Mouse (Mus musculus): ENCODE results near the gene Ceacam1. TPM values are rescaled to one million over a fixed set of nuclear protein-coding genes. Genes with fewer than 3 reads are reported as not detected.
"Not testable (repeated sequence)": the region's sequence is repeated elsewhere in the genome, so short reads cannot be mapped to it uniquely, and the experiment has no call there.

The Ceacam1 gene
- total RNA-seq, 2 experiments from 2014 or later: 4.1 to 5.2 TPM

- DNase-seq: no peak
These were observed 37.2 kb downstream of the Ceacam1 start for GRCm38 (mm10) chr7:25439978-25440815.

GRCm38 (mm10) chr7:25439124-25439822 is 38.1 kb downstream of the Ceacam1 start:
- no peak for DNase-seq

GRCm38 (mm10) chr7:25436704-25437103 is 40.7 kb downstream of the Ceacam1 start:
- no peak for DNase-seq

GRCm38 (mm10) chr7:25436226-25436625 is 41.2 kb downstream of the Ceacam1 start:
- DNase-seq: peak; percentile 33

GRCm38 (mm10) chr7:25435546-25435851 is 41.9 kb downstream of the Ceacam1 start:
- no peak for DNase-seq

- DNase-seq: no peak
These were observed 42.5 kb downstream of the Ceacam1 start for GRCm38 (mm10) chr7:25434654-25435545.

- no peak for DNase-seq
These were observed 43.4 kb downstream of the Ceacam1 start for GRCm38 (mm10) chr7:25433781-25434560.

- DNase-seq: peak; percentile 12
These were observed 44.3 kb downstream of the Ceacam1 start for GRCm38 (mm10) chr7:25433007-25433541.

GRCm38 (mm10) chr7:25432381-25432780 is 45.0 kb downstream of the Ceacam1 start:
- DNase-seq: no peak

GRCm38 (mm10) chr7:25429886-25430784 is 47.3 kb downstream of the Ceacam1 start:
- DNase-seq: no peak

GRCm38 (mm10) chr7:25428321-25428720 is 49.1 kb downstream of the Ceacam1 start:
- no peak for DNase-seq

GRCm38 (mm10) chr7:25427144-25427543 is 50.3 kb downstream of the Ceacam1 start:
- no peak for DNase-seq

- DNase-seq: not testable (repeated sequence)
These were observed 51.0 kb downstream of the Ceacam1 start for GRCm38 (mm10) chr7:25426380-25426779.

- DNase-seq: peak; percentile 32
These were observed 53.0 kb downstream of the Ceacam1 start for GRCm38 (mm10) chr7:25424429-25424828.

GRCm38 (mm10) chr7:25422286-25422841 is 55.0 kb downstream of the Ceacam1 start:
- DNase-seq: no peak

GRCm38 (mm10) chr7:25419943-25420342 is 57.5 kb downstream of the Ceacam1 start:
- DNase-seq: no peak

GRCm38 (mm10) chr7:25419536-25419935 is 57.9 kb downstream of the Ceacam1 start:
- DNase-seq: no peak

GRCm38 (mm10) chr7:25417597-25417996 is 59.8 kb downstream of the Ceacam1 start:
- no peak for DNase-seq

- no peak for DNase-seq
These were observed 64.5 kb downstream of the Ceacam1 start, which contains the start of gene Cxcl17 for GRCm38 (mm10) chr7:25412833-25413441. Cxcl17 (minus strand) TSS chr7:25412886.

Data from gastrocnemius, postnatal 25 days (tissue).